Mouse (Mus musculus) bone marrow, adult 2 months (tissue): ENCODE data around the gene Dennd1a.

ENCODE experiments used
- CTCF ChIP-seq: fragments of 200-500 bp; IDR thresholded peaks from 2 replicates; pipeline ENCODE4 v1.5.1; 2011; ENCODE audit warnings: low read length, control low read depth; ENCODE audit not compliant: control insufficient read depth, insufficient read depth
- POLR2A ChIP-seq: fragments of 200-500 bp; IDR thresholded peaks from 2 replicates; pipeline ENCODE4 v1.6.1; 2011; ENCODE audit warnings: low read depth, mild to moderate bottlenecking, control low read depth, low read length, borderline replicate concordance; ENCODE audit not compliant: control insufficient read depth

DNA sequence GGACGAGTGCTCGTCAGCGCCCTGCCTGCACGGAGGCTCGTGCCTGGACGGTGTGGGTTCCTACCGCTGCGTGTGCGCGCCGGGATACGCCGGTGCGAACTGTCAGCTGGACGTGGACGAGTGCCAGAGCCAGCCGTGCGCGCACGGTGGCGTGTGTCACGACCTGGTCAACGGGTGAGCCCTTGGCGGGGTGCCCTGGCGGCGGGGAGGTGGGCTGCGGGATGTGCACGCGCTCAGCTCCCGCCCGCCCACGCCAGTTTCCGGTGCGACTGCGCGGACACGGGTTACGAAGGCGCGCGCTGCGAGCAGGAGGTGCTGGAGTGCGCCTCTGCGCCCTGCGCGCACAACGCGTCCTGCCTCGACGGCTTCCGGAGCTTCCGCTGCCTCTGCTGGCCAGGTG, 500.7 kb downstream of the Dennd1a start:
- TF ChIP-seq POLR2A (no peak), CTCF (no peak)
